Mouse (Mus musculus): ENCODE data around the gene Gm10428. TPM values are rescaled to one million over a fixed set of nuclear protein-coding genes. Genes with fewer than 3 reads are reported as not detected.
"Not testable (repeated sequence)": the region's sequence is repeated elsewhere in the genome, so short reads cannot be mapped to it uniquely, and the experiment has no call there.

Gm10428 gene
- polyA plus RNA-seq, 1 experiment from 2014 or later = not detected

DNA sequence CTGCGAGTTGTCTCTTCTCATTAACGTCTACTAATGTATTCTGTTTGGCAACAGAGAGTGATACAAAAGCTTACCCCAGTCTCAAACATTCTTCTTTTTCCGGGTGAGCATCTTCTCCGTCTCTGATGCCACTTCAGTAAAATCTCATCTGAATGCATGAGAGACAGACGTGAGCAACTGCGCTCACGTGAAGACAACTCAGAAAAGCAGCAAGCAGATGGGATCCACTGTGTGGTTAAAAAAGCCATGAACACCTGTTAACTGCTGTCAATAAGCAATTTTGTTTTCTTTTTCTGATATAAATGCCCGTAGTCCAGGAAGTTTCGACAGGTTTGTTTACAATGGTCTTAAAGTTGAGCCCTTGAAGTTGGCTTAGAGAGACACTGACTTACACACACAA is 5.7 kb upstream of the Gm10428 start:
- no peak for ATAC-seq (ENCODE audit: low FRiP score, low TSS enrichment)
- Histone ChIP-seq H3K4me3 (ENCODE audit: low read depth, low read length) (no peak overlapping the region), H3K36me3 (ENCODE audit: control insufficient read depth, insufficient read depth, low read length) (no peaks in the 10 kb centered on the region), H3K27me3 (ENCODE audit: control insufficient read depth, insufficient read depth, low read length) (no peaks in the 10 kb centered on the region), H3K9ac (ENCODE audit: low read length) (no peak overlapping the region), H3K4me1 (replicated peaks; ENCODE audit: control insufficient read depth, insufficient read depth) (no peaks in the 10 kb centered on the region), H3K4me2 (replicated peaks; ENCODE audit: low read depth) (no peak overlapping the region), H3K27ac (replicated peaks) (no peak overlapping the region), H3K9me3 (ENCODE audit: control insufficient read depth, low read length) (no peaks in the 10 kb centered on the region)
- 55% methylated on average over 9 of the region's 9 CpGs for WGBS
- DNase-seq (ENCODE audit: low spot score) = no peak
- TF ChIP-seq EP300 (optimal IDR thresholded peaks at IDR 0.05) = no peak
- TF ChIP-seq CTCF (IDR thresholded peaks at IDR 0.05; ENCODE audit: low read depth) = no peak

- Histone ChIP-seq H3K36me3 (ENCODE audit: control insufficient read depth, insufficient read depth, low read length) (no peaks in the 10 kb centered on the region), H3K9ac (ENCODE audit: low read length) (no peak overlapping the region), H3K27ac (replicated peaks) (no peak overlapping the region), H3K9me3 (ENCODE audit: control insufficient read depth, low read length) (no peaks in the 10 kb centered on the region), H3K27me3 (ENCODE audit: control insufficient read depth, insufficient read depth, low read length) (no peaks in the 10 kb centered on the region), H3K4me3 (ENCODE audit: low read depth, low read length) (no peak overlapping the region), H3K4me1 (replicated peaks; ENCODE audit: control insufficient read depth, insufficient read depth) (no peaks in the 10 kb centered on the region), H3K4me2 (replicated peaks; ENCODE audit: low read depth) (no peak overlapping the region)
- WGBS = 89% methylated on average over 4 of the region's 4 CpGs
- TF ChIP-seq CTCF (IDR thresholded peaks at IDR 0.05; ENCODE audit: low read depth) = no peak
- no peak for TF ChIP-seq EP300 (optimal IDR thresholded peaks at IDR 0.05)
- DNase-seq (ENCODE audit: low spot score) (no peak), ATAC-seq (ENCODE audit: low FRiP score, low TSS enrichment) (no peak)
Observed at GRCm38 (mm10) chr11:62748062-62748461, 4.8 kb upstream of the Gm10428 start.

- H3K27me3 ChIP-seq (ENCODE audit: control insufficient read depth, insufficient read depth, low read length); H3K9ac ChIP-seq (ENCODE audit: low read length); DNase-seq (ENCODE audit: low spot score); H3K36me3 ChIP-seq (ENCODE audit: control insufficient read depth, insufficient read depth, low read length); H3K9me3 ChIP-seq (ENCODE audit: control insufficient read depth, low read length); ATAC-seq (ENCODE audit: low FRiP score, low TSS enrichment); H3K4me1 ChIP-seq (replicated peaks; ENCODE audit: control insufficient read depth, insufficient read depth); H3K4me2 ChIP-seq (replicated peaks; ENCODE audit: low read depth); H3K27ac ChIP-seq (replicated peaks); H3K4me3 ChIP-seq (ENCODE audit: low read depth, low read length): not testable (repeated sequence)
- WGBS = 82% methylated on average over 13 of the region's 13 CpGs
Observed at GRCm38 (mm10) chr11:62749445-62749844, 3.5 kb upstream of the Gm10428 start.

DNA sequence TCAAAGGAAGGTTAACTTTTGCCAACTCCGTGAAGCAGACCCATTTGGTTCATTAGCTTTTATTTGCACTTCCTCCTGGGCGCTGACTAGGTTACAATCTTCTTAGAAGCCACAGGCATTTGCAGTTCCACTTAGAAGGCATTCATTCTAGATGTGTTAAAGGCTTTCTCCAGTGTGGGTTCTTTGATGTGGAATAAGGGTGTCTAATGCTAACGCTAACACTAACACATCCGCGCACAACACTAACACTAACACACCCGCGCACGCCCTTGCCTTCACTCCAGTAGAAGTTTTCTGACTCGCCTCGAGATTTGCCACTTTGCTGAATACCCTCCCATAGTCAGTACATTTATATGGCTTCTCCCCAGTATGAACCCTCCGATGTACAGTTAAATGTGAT is 709 bp upstream of the Gm10428 start:
- Histone ChIP-seq H3K36me3 (ENCODE audit: control insufficient read depth, insufficient read depth, low read length) (no peaks in the 10 kb centered on the region), H3K9me3 (ENCODE audit: control insufficient read depth, low read length) (no peaks in the 10 kb centered on the region), H3K27ac (replicated peaks) (no peak overlapping the region), H3K4me1 (replicated peaks; ENCODE audit: control insufficient read depth, insufficient read depth) (no peaks in the 10 kb centered on the region), H3K4me2 (replicated peaks; ENCODE audit: low read depth) (no peak overlapping the region), H3K27me3 (ENCODE audit: control insufficient read depth, insufficient read depth, low read length) (no peaks in the 10 kb centered on the region), H3K9ac (ENCODE audit: low read length) (no peak overlapping the region), H3K4me3 (ENCODE audit: low read depth, low read length) (no peak overlapping the region)
- 54% methylated on average over 11 of the region's 11 CpGs for WGBS
- ATAC-seq (ENCODE audit: low FRiP score, low TSS enrichment) (no peak), DNase-seq (ENCODE audit: low spot score) (no peak)
- TF ChIP-seq EP300 (optimal IDR thresholded peaks at IDR 0.05) = no peak
- TF ChIP-seq CTCF (IDR thresholded peaks at IDR 0.05; ENCODE audit: low read depth) = no peak

DNA sequence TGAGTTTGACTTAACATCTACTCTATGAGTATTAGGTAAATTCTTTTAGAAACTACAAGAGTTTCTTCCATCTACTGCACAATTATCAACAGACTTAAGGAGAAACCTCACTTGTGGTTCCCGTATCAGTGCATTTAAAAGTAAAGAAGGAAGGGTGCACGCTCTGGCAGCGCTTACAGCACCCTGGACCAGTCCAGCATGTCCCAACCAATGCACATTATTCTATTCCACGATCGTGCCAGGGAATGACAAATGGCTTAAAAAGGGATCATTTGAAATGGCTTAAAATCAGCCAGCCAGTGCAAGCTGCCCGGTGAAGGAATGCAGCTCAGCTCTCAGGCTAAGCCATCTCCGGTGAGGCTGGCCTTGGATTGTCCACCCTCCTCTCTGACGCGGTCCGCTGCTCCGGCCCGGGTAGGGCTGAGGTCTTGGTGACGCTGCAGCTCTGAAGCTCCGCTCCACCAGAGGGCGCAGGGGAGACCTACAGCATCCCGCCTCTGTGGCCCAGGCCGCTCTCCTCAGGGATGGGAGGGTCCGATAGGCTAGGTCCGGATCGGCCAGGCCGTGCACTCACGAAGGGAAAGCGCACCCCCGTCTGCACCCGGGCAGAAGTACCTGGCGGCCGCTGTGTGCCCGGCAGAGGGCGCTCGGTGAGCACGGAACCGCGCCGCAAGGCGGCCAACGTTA is 3.7 kb downstream of the Gm10428 start:
- H3K27ac ChIP-seq (replicated peaks) = no peak overlapping the region

GRCm38 (mm10) chr11:62757143-62757507 is 4.2 kb downstream of the Gm10428 start:
- no peak for TF ChIP-seq EP300 (optimal IDR thresholded peaks at IDR 0.05)
- TF ChIP-seq CTCF (IDR thresholded peaks at IDR 0.05; ENCODE audit: low read depth) = no peak
- no peak overlapping the region for H3K27ac ChIP-seq (replicated peaks)
- H3K36me3 ChIP-seq (ENCODE audit: control insufficient read depth, insufficient read depth, low read length) = no peaks in the 10 kb centered on the region
- H3K4me2 ChIP-seq (replicated peaks; ENCODE audit: low read depth) = peak overlapping the region; percentile 54
- no peak overlapping the region for H3K9ac ChIP-seq (ENCODE audit: low read length)
- H3K27me3 ChIP-seq (ENCODE audit: control insufficient read depth, insufficient read depth, low read length) = no peaks in the 10 kb centered on the region
- H3K4me1 ChIP-seq (replicated peaks; ENCODE audit: control insufficient read depth, insufficient read depth) = no peaks in the 10 kb centered on the region
- ATAC-seq (ENCODE audit: low FRiP score, low TSS enrichment) (peak; percentile 39), DNase-seq (ENCODE audit: low spot score) (no peak)
- no peaks in the 10 kb centered on the region for H3K9me3 ChIP-seq (ENCODE audit: control insufficient read depth, low read length)
- WGBS = 5% methylated on average over 7 of the region's 7 CpGs
- peak overlapping the region; percentile 13; the same call in 1 of the 2 replicates for H3K4me3 ChIP-seq (ENCODE audit: low read depth, low read length)

More for the DNA sequence above, 3.7 kb downstream of the Gm10428 start:
- Histone ChIP-seq H3K4me3 (ENCODE audit: low read depth, low read length) (peak overlapping the region; percentile 13; the same call in 1 of the 2 replicates), H3K4me1 (replicated peaks; ENCODE audit: control insufficient read depth, insufficient read depth) (no peaks in the 10 kb centered on the region), H3K4me2 (replicated peaks; ENCODE audit: low read depth) (peak overlapping the region; percentile 54), H3K9me3 (ENCODE audit: control insufficient read depth, low read length) (no peaks in the 10 kb centered on the region), H3K27me3 (ENCODE audit: control insufficient read depth, insufficient read depth, low read length) (no peaks in the 10 kb centered on the region), H3K36me3 (ENCODE audit: control insufficient read depth, insufficient read depth, low read length) (no peaks in the 10 kb centered on the region), H3K9ac (ENCODE audit: low read length) (no peak overlapping the region)
- peak; percentile 100 for ATAC-seq (ENCODE audit: low FRiP score, low TSS enrichment)
- 4% methylated on average over 36 of the region's 36 CpGs for WGBS
- TF ChIP-seq CTCF (IDR thresholded peaks at IDR 0.05; ENCODE audit: low read depth) (peak; percentile 97), EP300 (optimal IDR thresholded peaks at IDR 0.05) (no peak)
- peak; percentile 97 for DNase-seq (ENCODE audit: low spot score)

Data from stomach, postnatal 0 days (tissue).